Mouse (Mus musculus) adrenal gland, adult 2 months (tissue): ENCODE data around the gene Agbl3. TPM values are rescaled to one million over a fixed set of nuclear protein-coding genes. Genes with fewer than 3 reads are reported as not detected.

Experiments
- DNase-seq: peaks from one replicate; pipeline ENCODE4 v3.0.0; 2021
- polyA plus RNA-seq: library from polyadenylated mRNA; depleted of rRNA; stranded (reverse); fragments of >200 nt; gene quantifications from 2 replicates; pipeline ENCODE4 v1.2.3, GENCODE M21; 2012
- total RNA-seq, 2 experiments: library from RNA; stranded (reverse); gene quantifications; 2 replicates each; pipeline ENCODE4 v1.2.3; 2021

Gene Agbl3
- total and polyA plus RNA-seq, 3 experiments = 4.9 to 15.8 (median 10.0) TPM

DNA sequence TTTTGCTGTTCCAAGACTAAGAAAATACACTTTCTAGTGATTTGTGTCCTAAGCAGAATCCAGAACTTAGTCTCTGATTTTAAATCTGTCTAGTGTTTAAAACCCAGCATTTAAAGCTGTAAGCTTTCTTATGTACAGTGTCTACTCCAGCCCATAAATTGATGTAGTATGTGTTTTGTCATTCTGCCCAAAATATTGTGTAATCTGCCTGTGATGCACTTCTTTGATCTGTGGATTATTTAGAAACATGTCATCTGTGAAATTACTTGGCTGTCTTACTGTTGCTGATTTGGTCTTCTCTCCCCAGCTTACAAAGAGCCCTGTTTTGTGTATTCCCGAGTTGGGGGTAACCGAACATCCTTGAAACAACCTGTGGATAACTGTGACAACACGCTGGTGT lies 17.7 kb downstream of the Agbl3 start:
- DNase-seq = no peak

DNA sequence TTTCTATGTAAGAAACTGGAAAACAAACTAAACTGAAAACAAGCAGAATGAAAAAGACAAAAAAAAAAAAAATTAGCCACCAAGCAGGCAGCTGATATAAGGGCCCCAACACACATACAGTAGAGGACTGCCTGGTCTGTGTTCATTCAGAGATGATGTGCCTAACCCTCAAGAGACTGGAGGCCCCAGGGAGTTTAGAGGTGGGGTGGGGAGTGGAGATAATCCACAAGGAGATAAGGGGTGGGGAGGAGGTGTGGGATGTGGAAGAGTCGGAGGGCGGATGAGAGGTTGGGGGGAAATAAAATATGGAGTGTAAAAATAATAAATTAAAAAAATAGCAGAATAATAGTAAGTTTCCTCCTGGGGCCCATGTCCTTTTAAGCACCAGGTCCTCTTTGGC lies 25.4 kb downstream of the Agbl3 start:
- DNase-seq = no peak

DNA sequence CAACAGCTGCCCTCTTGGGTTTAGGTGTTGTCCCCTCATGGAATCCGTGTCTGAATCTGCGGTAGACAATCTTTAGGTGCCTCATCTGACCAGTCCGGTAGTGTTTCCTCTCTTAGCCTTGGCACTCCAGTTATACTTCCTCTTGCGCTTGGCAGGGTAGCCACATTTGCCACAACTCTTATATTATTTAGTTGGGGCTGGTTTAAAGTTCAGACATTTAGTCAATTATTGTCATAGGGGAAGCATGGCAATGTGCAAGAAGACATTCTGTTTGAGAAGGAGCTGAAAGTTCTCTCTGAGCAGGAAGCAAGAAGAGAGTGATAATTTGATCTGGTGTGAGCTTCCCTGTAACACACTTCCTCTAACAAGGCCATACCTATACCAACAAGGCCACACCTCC lies 30.4 kb downstream of the Agbl3 start:
- no peak for DNase-seq

DNA sequence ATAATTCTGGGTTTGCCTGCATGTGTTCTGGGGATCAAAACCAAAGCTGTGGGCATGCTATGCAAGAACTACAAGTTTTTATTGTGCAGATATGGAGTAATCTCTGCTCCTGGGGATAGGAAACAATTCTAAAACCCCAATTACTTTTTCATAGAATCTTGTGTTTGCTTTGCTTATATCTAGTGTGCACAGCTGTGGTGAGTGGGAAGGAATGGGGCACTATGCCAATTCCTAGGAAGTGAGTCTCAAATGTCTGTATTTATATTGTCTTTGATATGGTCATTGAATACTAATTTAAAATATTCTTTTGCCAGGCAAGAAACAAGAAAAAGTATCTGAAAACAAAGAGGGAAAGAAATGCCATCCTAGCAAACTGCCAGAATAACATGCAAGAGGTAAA lies 44.2 kb downstream of the Agbl3 start:
- no peak for DNase-seq

DNA sequence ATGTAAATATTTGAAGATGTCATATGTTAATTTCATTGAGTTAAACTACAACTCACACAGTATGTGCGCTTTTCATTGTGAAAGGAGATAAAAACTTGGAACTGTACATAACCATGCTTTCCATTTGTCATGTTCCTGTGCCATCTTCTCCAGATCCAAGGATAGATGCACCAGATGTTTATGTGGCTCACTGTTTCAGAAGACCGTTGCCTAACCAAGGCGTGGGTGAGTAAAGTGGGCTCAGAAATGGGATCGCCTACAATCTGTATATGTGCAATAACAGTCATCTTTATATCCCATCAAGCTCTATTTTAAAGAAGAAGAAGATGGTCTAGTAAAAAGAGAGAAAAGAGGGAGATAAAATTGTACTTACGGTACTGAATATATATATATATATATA lies 52.1 kb downstream of the Agbl3 start:
- DNase-seq = no peak

DNA sequence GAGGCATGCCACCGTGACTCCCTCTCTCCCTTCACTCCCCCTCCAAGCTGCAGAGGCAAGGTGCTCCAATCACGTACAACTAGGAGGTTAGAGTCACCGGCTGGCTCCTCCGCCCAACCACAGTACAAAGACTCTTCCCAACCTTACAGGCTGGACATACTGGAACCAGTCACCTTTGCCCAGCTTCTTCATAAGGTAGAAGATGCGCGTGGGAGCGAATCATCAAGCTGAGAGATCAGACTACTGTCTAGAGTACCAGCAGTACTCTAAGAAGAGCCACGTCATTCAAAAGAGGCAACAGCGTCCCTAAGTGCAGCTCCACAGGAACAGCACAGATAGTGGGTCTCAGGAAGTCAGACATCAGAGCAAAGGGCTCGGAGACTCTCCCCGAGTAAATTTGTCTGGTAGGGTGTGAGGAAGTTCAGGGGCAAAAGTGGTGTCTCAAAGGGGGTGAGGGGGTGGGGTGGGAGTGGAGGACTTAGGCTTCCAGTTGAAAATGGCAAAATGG lies 81.4 kb downstream of the Agbl3 start:
- no peak for DNase-seq

DNA sequence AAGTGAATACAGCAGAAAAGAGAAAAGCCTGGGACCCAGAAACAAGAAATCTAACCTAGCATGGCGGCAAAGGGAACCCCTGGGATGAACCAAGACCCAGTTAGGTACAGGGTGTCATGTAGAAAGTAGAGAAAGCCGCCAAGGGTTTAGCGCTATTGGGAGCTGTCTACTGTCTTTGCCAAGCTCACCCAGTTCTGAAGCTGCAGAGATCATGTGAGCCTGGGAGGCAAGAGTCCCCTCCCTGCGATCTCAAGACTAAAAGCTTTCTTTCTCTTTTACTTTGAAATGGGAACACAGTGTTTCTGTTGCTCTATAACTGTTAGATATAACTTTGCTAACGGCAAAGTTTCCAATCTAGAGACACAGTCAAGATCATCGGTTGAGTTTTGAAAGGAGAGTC lies 82.1 kb downstream of the Agbl3 start:
- no peak for DNase-seq

DNA sequence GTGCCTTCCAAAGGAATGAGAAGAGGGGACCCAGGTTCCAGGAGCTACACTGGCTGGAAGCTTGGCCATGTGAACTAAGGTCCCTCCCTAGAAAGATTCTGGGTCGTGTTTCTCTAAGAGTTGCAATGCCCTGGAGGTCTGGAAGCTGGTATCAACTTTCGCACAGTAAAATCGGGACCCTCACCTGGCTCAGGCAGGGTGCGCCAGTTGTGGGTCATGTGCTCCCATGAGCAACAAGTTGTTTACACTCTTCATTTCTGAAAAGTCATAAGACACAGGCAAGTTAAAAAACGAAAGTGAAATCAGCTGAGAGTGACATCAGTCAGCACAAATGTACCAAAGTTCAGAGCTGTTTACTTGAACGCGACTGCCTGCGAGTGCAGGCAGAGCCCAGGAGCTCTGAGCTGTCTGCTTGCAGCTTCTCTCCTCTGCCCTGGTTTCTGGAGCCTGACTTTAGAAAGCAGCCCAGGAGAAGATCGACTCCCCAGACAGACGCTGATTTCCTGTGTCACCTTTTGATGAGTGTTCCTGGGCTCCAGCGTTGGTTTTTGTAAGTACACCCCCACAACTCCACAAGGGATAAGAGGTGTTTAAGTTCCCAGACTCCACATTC lies 82.7 kb downstream of the Agbl3 start, which contains the start of gene Tmem140:
Gene Tmem140, plus strand, starts transcription at position 356 of the 613 bp plus-strand sequence.
- DNase-seq = peak; percentile 74

DNA sequence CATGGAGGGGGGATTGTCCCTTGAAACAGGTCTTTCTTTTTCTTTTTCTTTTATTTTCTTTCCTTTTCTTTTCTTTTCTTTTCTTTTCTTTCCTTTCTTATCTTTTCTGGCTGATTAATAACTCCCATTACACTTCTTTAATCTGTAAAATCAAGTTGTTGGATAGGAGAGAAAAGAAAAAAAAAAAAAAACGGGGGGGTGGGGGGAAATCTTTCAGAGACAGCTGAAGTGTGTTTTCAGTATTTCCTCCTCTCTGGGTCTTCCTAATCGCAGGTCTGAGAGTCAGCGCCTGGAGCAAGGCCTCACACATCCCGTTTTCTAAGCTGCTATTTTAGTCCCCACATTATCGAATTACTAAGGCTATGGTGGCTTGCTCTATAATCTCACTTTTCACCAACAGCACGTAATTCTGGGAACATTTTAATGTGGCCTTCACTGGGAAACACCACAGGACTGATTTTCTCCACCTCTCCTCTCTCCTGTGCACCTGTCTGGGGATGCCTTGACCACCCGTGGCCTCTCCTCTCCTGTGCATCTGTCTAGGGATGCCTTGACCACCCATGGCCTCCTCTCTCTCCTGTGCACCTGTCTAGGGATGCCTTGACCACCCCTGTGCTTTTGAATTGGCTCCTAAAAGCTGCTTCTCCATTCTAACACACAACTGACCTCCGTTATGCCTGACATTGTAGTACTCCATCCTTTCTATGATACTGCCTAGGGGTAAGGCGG lies 83.7 kb downstream of the Agbl3 start:
- no peak for DNase-seq

DNA sequence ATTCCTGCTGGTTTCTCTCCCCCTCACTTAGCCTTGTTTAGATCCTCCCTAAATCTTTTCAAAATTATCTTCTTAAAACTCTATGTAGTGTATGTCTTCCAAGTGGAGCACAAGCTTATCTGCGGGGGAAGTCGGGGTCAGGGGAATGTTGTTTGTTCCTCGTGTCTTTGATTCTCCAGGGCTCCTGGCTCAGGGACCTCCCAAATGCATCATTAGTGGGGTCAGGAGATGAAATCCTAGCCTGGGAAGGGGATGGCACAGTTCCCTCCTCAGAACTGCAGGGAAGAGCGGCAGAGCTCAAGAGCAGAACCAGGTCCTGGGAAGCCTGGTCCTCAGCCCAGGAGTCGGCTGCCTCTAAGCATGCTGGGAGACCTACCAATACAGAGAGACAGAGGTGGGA lies 85.0 kb downstream of the Agbl3 start:
- no peak for DNase-seq

DNA sequence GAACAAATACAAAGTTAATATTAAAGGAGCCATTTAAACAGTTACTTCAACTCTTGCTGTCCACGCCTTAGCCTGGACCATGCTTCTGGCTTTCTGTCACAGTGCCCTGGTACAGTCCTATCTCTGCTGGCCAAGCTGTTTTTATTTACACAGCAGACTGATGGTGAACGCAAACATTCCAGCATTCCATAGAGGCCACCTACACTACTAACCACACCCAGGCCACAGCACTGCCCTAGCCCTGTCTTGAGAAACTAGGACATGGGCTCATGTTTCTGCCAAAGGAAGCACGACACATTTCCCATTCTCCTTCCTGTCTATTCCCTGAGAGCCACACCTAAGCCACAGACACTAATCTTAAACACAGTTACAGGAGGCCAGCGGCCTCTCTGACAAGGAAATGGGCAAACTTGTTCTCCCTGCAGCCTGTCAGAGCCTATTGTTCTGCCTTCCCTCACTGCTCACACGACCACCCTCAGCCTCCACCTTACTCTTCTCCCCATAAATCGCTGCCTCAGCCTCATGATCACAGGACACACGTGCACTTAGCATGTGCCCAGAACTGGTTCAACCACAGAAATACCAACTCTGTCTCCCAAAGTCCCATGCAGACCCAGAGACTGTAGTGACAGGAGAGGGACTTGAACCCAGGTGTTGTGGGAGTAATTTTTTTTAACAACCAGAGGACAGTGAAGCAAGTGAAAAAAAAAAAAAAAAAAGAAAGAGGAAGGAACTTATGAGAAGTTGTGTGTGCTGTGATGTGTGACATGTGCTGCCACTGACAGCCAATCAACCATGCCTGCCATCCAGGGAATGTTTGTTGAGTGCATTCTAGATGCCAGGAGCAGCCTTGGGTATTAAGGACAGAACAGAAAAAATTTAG lies 85.7 kb downstream of the Agbl3 start:
- DNase-seq = no peak

DNA sequence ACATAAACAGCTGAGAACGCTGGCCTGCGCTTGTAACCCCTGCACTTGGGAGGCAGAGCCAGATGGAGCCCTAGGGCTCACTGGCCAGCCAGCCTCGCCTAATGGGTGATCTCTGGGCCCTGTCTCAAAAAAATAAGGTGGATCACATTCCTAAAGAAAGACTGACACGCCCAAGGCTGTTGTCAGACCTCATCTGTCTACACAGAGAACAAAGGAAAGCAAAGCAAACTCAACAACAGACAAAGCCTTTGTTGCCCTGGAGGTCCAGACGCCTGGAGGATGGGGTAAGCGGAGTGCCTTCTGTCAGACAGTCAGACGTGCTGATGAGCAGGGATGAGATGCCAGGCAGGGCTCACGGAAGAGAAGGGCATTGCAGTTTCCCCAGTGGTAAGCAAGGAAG lies 86.6 kb downstream of the Agbl3 start:
- no peak for DNase-seq

DNA sequence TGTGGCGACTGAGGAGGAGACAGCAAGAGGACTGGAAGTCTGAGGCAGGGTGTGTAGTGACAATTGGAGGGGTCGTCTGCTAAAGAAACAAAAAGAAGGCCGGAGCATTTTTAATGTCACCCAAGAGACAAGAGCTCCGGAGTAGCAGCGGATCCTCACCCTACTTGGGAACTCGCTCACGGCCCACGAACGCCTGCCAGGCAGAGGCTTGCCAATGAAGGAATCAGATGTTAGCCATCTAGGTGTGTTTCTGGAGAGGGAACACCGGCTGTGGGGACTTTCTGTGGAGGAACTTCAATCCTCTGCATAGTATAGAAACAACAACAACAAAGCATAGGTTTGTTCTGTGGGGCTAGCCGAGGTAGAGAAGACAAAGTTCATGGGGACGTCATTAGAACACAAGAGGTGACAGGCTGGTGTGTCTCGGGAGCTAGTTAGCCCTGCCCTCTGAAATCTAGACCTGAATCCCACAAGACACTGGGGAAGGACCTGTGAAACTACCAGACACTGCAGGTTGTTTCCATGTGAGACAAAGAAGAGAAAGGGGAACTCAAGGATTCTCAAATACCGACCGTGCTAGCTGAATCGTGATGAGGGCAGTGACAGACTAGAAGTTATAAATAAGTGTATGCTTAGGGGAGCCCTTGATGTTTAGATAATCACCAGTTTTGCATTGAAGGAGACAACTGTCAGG lies 87.2 kb downstream of the Agbl3 start:
- DNase-seq = no peak

DNA sequence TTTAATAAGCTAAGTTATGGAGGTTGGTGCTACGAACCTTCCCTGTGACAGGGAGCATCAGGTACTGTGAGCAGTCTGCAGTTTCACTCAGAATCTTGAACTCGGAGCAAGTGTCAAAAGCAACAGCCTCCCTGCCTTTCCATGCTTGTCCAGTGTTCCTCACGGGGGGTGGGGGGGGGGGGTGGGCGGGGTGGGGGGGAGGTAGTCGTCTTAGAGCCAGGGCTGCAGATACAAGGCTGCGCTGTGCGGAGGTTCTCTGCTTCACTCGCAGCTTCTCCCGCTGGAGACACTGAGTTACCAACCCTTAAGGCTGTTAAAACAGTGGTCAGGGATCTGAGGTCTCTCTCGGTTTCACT lies 87.7 kb downstream of the Agbl3 start:
- DNase-seq = no peak

DNA sequence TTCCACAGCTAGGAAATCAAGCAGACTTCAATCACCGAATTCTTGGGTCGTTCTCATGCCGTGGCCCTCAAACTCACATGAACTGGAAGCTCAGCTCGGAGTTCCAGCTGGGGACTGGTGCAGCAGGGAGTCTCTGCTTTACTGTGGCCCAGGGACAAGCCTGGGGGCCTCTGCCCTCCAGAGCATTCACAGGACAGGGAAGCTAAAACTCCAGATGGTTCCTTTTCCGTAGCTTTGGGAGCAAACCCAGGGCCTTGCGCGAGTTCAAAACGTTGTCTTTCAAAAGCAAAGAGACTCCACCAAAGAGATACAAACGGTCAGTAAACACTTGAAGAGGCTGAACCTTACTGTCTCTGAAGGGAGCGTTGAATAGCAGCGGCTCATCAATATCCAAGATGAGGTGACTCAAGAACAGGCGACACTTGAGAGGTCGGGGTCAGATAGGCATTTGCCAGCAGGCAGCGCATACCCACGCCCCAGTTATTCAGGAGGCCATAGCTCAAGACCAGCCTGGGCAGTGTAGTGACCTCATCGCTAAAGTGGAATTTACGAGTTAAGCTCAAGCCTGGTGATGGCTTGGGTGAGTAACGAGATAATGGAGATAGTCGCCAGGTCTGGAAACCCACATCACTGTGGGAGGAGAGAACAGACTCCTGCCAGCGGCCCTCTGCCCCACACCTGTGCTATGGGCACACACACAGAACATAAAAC lies 88.4 kb downstream of the Agbl3 start:
- DNase-seq = no peak

DNA sequence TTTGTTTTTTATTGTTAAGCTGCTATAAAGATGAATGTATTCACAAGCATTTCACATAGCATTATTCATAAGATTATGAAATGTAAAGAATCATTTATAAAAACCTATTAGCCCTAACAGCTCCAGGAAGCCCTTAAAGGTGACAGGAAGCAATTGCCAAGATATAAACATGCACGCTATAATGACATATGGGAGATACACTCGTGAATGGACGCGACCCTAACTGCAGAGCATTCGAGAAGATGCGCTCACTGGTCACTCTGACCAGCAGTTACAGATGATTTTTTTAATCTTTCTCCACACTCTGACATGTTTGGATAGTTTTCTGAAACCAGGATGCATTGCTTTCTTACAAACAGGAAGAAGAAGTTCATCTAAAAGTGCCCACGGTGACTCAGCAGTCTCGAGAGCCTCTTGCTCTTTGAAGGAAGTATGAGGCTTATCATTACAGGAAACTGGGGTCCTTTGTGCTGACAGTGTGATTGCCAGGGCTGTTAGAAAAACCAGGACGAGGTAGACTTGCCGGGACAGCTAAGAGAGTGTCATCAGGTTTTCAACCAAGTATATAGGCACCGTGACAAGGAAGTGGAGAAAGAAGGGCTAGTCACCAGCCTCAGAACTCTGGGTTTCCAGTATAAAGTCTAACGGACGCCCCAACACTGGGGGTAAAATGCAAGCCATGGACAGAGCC lies 89.1 kb downstream of the Agbl3 start:
- no peak for DNase-seq

DNA sequence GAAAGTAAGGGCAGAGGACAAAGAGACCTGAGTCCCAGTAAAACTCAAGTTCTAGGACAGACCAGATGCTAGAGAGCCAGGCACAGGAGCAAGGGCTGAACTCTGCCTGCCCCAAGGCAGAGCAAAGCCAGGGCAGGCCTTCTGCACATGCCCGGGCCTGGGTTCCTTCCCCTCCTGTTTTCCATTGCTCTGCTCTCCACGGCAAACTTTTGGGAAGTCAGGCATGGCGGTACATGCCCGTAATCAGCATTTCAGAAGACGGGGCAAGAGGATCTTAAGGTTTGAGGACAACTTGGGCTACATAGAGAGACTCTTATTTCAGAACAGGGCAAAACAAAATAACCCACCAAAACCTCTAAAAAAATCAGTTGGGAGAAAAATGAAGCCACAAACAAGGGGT lies 89.9 kb downstream of the Agbl3 start:
- no peak for DNase-seq

DNA sequence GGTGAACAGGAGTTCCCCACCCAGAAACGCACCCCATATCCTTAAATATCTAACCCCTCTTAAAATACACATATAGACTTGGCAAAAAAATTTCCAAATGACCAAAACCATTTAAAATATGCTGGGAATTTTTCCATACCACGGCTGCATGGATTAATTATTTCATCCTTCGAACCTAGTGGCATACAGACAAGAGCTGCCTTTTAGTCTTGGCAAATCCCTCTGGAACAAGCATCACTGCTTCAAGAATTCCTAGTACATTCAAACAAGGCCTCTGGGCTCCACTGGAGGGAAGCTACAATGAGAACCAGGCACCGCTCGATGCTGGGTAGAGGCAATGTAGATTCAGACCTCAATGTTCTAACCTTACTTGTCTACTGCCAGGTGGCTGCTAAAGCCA lies 90.5 kb downstream of the Agbl3 start:
- no peak for DNase-seq

DNA sequence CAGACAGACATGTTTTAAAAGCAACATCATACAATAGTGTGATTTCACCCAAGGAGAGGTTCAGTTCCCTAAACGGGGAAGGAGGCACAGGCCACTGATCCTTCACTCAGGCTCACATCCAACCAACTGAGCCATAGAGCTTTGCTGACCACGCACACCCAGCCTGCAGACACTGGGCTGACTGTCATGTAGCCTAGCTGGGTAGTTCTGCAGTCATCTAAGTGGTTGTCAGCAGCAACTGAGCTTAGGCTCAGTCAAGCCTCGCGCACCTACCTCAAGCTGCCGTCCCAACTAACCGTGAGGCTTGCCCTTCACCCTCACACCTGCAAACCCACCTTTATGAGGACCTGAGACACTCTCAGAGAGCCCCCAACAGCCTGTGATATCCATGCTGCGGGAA lies 91.7 kb downstream of the Agbl3 start:
- DNase-seq = no peak

DNA sequence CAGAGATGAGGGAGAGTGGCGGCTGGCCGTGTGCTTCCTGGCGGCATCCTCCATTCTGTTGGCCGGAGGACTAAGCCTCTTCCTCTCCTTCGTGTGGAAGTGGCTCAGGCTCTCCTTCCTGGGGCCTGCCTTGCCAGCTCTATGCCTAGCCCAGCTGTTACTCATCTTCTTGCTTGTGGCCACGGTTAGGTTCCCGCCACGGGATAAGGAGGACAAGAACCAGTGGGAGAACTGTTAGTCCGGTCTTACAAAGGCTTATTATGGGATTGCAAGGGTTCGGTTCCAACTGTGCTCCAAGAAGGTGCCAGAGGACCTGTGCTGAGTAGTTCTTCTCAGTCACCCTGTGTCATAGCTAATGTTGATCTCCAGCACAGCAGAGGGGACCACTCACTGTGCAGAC lies 92.6 kb downstream of the Agbl3 start:
- DNase-seq = no peak
